Mouse (Mus musculus) CH12.LX (cell line): Measurements from ENCODE around the gene Serpind1. TPM values are rescaled to one million over a fixed set of nuclear protein-coding genes. Genes with fewer than 3 reads are reported as not detected.

ENCODE experiments used
- DNase-seq: peaks from one replicate; pipeline ENCODE4 v3.0.0-alpha.2; 2013; ENCODE audit errors: extremely low read depth
- H3K27ac ChIP-seq: 2 replicates; pipeline ENCODE4 v1.5.1; 2012; ENCODE audit warnings: low read depth, mild to moderate bottlenecking, control low read depth, moderate library complexity; ENCODE audit not compliant: insufficient read depth
- H3K27me3 ChIP-seq: replicated peaks from 2 replicates; pipeline ENCODE3; 2012; ENCODE audit warnings: inconsistent platforms
- H3K36me3 ChIP-seq, 2 experiments: replicated peaks in 1 of 2; 2 replicates each; pipeline versions ENCODE3 to v1.6.1; 2012; ENCODE audit warnings: inconsistent platforms in 1 of 2, low read length in 1 of 2, mild to moderate bottlenecking in 1 of 2, mixed read lengths in 1 of 2, moderate library complexity in 1 of 2; ENCODE audit not compliant: control insufficient read depth in 1 of 2, insufficient read depth in 1 of 2
- H3K4me1 ChIP-seq, 2 experiments: 2 replicates each; pipeline ENCODE4 v1.6.1; 2012; ENCODE audit warnings: inconsistent platforms in 1 of 2, moderate library complexity in 1 of 2; ENCODE audit not compliant: insufficient read depth in 2 of 2, control insufficient read depth in 1 of 2
- H3K4me2 ChIP-seq: 2 replicates; pipeline ENCODE4 v1.6.1; 2012; ENCODE audit warnings: low read depth, mild to moderate bottlenecking, control low read depth; ENCODE audit not compliant: poor library complexity, insufficient read depth, severe bottlenecking
- H3K4me3 ChIP-seq, 3 experiments: fragments of 150-350 bp in 1 of 3; sonication (generic) in 1 of 3; replicated peaks in 1 of 3; 2 replicates each; pipeline versions ENCODE3 to v1.5.1; 2011 to 2012; ENCODE audit warnings: low read depth in 2 of 3, low read length in 2 of 3, mild to moderate bottlenecking in 2 of 3, moderate library complexity in 2 of 3, control low read depth in 1 of 3, improper control_type of control experiment in 1 of 3, inconsistent platforms in 1 of 3, mixed read lengths in 1 of 3; ENCODE audit not compliant: poor library complexity in 1 of 3
- H3K79me2 ChIP-seq: replicated peaks from 2 replicates; pipeline ENCODE4 v1.6.1; 2012; ENCODE audit warnings: mild to moderate bottlenecking, moderate library complexity; ENCODE audit not compliant: control insufficient read depth, poor library complexity, insufficient read depth, severe bottlenecking; ENCODE audit errors: extremely low read depth
- H3K9ac ChIP-seq: 2 replicates; pipeline ENCODE4 v1.6.1; 2012; ENCODE audit warnings: low read depth, mild to moderate bottlenecking, control low read depth, moderate library complexity; ENCODE audit not compliant: insufficient read depth
- H3K9me3 ChIP-seq: replicated peaks from 2 replicates; pipeline ENCODE3; 2012; ENCODE audit warnings: low read length, inconsistent platforms, mixed read lengths
- BHLHE40 ChIP-seq: IDR thresholded peaks from 2 replicates; pipeline ENCODE4 v1.6.1; 2011; ENCODE audit warnings: mild to moderate bottlenecking, low read depth, low read length, improper control_type of control experiment
- CTCF ChIP-seq, 2 experiments: IDR thresholded peaks in 1 of 2; conservative IDR thresholded peaks in 1 of 2; 2 replicates each; pipeline ENCODE4 v1.5.1; 2011 to 2012; ENCODE audit warnings: low read depth in 2 of 2, low read length in 2 of 2, improper control_type of control experiment in 1 of 2, inconsistent platforms in 1 of 2, mild to moderate bottlenecking in 1 of 2, moderate library complexity in 1 of 2
- ELF1 ChIP-seq: IDR thresholded peaks from 2 replicates; pipeline ENCODE4 v1.6.1; 2014; ENCODE audit warnings: low read depth, mild to moderate bottlenecking, inconsistent platforms, low read length, improper control_type of control experiment
- EP300 ChIP-seq: IDR thresholded peaks from 2 replicates; pipeline ENCODE4 v1.6.1; 2011; ENCODE audit warnings: low read length, improper control_type of control experiment
- ETS1 ChIP-seq: conservative IDR thresholded peaks from 2 replicates; pipeline ENCODE4 v1.6.1; 2012; ENCODE audit warnings: low read depth, mild to moderate bottlenecking, inconsistent platforms, low read length, improper control_type of control experiment, moderate library complexity
- GABPA ChIP-seq: IDR thresholded peaks from 2 replicates; pipeline ENCODE4 v1.6.1; 2012; ENCODE audit warnings: low read depth, low read length, improper control_type of control experiment, inconsistent platforms; ENCODE audit not compliant: insufficient replicate concordance
- HCFC1 ChIP-seq: IDR thresholded peaks from 2 replicates; pipeline ENCODE4 v1.6.1; 2012; ENCODE audit warnings: low read depth, mild to moderate bottlenecking, inconsistent platforms, low read length, improper control_type of control experiment
- IRF4 ChIP-seq: IDR thresholded peaks from 2 replicates; pipeline ENCODE4 v1.6.1; 2014; ENCODE audit warnings: low read depth, mild to moderate bottlenecking, inconsistent platforms, low read length, improper control_type of control experiment
- JUND ChIP-seq: conservative IDR thresholded peaks from 2 replicates; pipeline ENCODE4 v1.6.1; 2011; ENCODE audit warnings: low read depth, low read length, improper control_type of control experiment
- KAT2A ChIP-seq: IDR thresholded peaks from 2 replicates; pipeline ENCODE4 v1.6.1; 2012; ENCODE audit warnings: low read length, improper control_type of control experiment, inconsistent platforms; ENCODE audit not compliant: insufficient replicate concordance
- MAX ChIP-seq: IDR thresholded peaks from 2 replicates; pipeline ENCODE4 v1.6.1; 2011; ENCODE audit warnings: low read length, improper control_type of control experiment
- MAZ ChIP-seq: IDR thresholded peaks from 2 replicates; pipeline ENCODE4 v1.6.1; 2012; ENCODE audit warnings: low read depth, mild to moderate bottlenecking, inconsistent platforms, low read length, improper control_type of control experiment, moderate library complexity
- MEF2A ChIP-seq: IDR thresholded peaks from 2 replicates; pipeline ENCODE4 v1.6.1; 2014; ENCODE audit warnings: low read depth, mild to moderate bottlenecking, inconsistent platforms, low read length, improper control_type of control experiment, borderline replicate concordance
- MXI1 ChIP-seq: IDR thresholded peaks from 2 replicates; pipeline ENCODE4 v1.6.1; 2011; ENCODE audit warnings: mild to moderate bottlenecking, low read depth, low read length, improper control_type of control experiment
- NRF1 ChIP-seq: IDR thresholded peaks from 2 replicates; pipeline ENCODE4 v1.6.1; 2014; ENCODE audit warnings: low read depth, mild to moderate bottlenecking, inconsistent platforms, low read length, improper control_type of control experiment, moderate library complexity
- POLR2A ChIP-seq: IDR thresholded peaks from 2 replicates; pipeline ENCODE4 v1.6.1; 2011; ENCODE audit warnings: low read depth, mild to moderate bottlenecking, improper control_type of control experiment, low read length
- RCOR1 ChIP-seq: conservative IDR thresholded peaks from 2 replicates; pipeline ENCODE4 v1.6.1; 2012; ENCODE audit warnings: low read depth, mild to moderate bottlenecking, inconsistent platforms, low read length, improper control_type of control experiment
- SMC3 ChIP-seq: IDR thresholded peaks from 2 replicates; pipeline ENCODE4 v1.6.1; 2011; ENCODE audit warnings: low read depth, low read length, improper control_type of control experiment
- UBTF ChIP-seq: IDR thresholded peaks from 2 replicates; pipeline ENCODE4 v1.6.1; 2012; ENCODE audit warnings: low read depth, mild to moderate bottlenecking, inconsistent platforms, low read length, improper control_type of control experiment, moderate library complexity
- USF1 ChIP-seq: IDR thresholded peaks from 2 replicates; pipeline ENCODE4 v1.6.1; 2014; ENCODE audit warnings: low read depth, mild to moderate bottlenecking, inconsistent platforms, low read length, improper control_type of control experiment
- USF2 ChIP-seq: conservative IDR thresholded peaks from 2 replicates; pipeline ENCODE4 v1.6.1; 2011; ENCODE audit warnings: low read depth, low read length, improper control_type of control experiment
- ZC3H11A ChIP-seq: IDR thresholded peaks from 2 replicates; pipeline ENCODE4 v1.6.1; 2012; ENCODE audit warnings: low read depth, mild to moderate bottlenecking, inconsistent platforms, low read length, improper control_type of control experiment
- ZKSCAN1 ChIP-seq: IDR thresholded peaks from 2 replicates; pipeline ENCODE4 v1.6.1; 2012; ENCODE audit warnings: low read depth, inconsistent platforms, low read length, improper control_type of control experiment, borderline replicate concordance
- ZMIZ1 ChIP-seq: IDR thresholded peaks from 2 replicates; pipeline ENCODE4 v1.6.1; 2012; ENCODE audit warnings: low read depth, mild to moderate bottlenecking, inconsistent platforms, low read length, improper control_type of control experiment
- dilution Hi-C: fragments of 300-500 bp; cut with MboI; formaldehyde crosslinking; loops from 2 replicates; pipeline ENCODE4 v1.14.3; 2020; ENCODE audit warnings: low sequenced_read_pairs; ENCODE audit not compliant: extremely low pct_unique_long_range_greater_than_20kb, extremely low pct_ligation_motif_present
- in situ Hi-C: fragments of 300-500 bp; cut with MboI; formaldehyde crosslinking; loops from 3 replicates; pipeline ENCODE4 v1.14.3; 2019; ENCODE audit warnings: low sequenced_read_pairs, low pct_ligation_motif_present, low pct_unique_long_range_greater_than_20kb, mixed read lengths
- polyA plus RNA-seq: library from polyadenylated mRNA; unstranded; fragments of >175 nt; gene quantifications from 2 replicates; pipeline ENCODE4 v1.2.1, GENCODE M21; 2012; ENCODE audit warnings: low read depth; ENCODE audit not compliant: insufficient read length
- total RNA-seq, 2 experiments: library from RNA; depleted of rRNA; stranded (reverse); fragments of 300-350 nt in 1 of 2; fragments of >200 nt in 1 of 2; gene quantifications; 2 replicates each; pipeline ENCODE4 v1.2.3; 2012 to 2014

The Serpind1 gene
- total and polyA plus RNA-seq, 3 experiments, result 6.8 to 15.6 (median 13.9) TPM

- Histone ChIP-seq H3K27me3 (no peaks in the 10 kb centered on the region), H3K4me1 (no peaks in the 10 kb centered on the region), H3K4me2 (no peak overlapping the region), H3K9me3 (no peaks in the 10 kb centered on the region), H3K4me3 (no peak overlapping the region), H3K9ac (no peak overlapping the region), H3K27ac (no peak overlapping the region), H3K36me3 (peaks cover 64 to 83% of the 10 kb centered on the region in 2 experiments), H3K79me2 (no peaks in the 10 kb centered on the region)
- in situ Hi-C loops (no loop called here), dilution Hi-C loops (no loop called here)
- no peak for DNase-seq
- no peak for TF ChIP-seq UBTF
- no peak for TF ChIP-seq CTCF (conservative IDR thresholded peaks at IDR 0.05 in 1 of 2, IDR thresholded peaks at IDR 0.05 in 1 of 2; ENCODE audit: low read depth in 2 of 2, low read length in 2 of 2)
- no peak for TF ChIP-seq KAT2A
- TF ChIP-seq GABPA, result no peak
- TF ChIP-seq BHLHE40, result no peak
- no peak for TF ChIP-seq NRF1
- TF ChIP-seq ZMIZ1, result no peak
- no peak for TF ChIP-seq IRF4
- no peak for TF ChIP-seq HCFC1
- TF ChIP-seq USF1, result no peak
Observed at GRCm38 (mm10) chr16:17356031-17356430, 24.9 kb downstream of the Serpind1 start.

DNA sequence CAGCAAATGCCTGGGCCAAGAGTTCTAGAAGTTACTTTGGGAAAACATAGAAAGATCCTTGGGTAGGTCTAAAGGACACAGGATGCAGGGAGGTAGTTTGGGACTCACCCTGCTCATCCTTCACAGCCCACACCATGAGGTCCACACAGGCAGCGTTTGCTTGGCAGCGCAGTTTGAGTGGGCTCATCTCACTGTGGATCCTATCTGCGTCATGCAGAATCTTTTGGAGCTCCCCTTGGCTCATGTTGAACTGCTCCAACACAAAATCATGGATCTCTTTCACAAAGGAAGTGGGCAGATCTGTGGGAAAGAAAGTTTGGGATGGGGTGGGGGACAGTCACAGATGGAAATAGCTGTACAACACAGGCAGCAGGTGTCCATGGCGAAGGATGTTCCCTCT, 27.6 kb downstream of the Serpind1 start:
- H3K9ac ChIP-seq, result no peak overlapping the region
- no peaks in the 10 kb centered on the region for H3K27me3 ChIP-seq
- H3K4me1 ChIP-seq, result no peaks in the 10 kb centered on the region
- no peak for DNase-seq
- no peak for TF ChIP-seq ETS1
- TF ChIP-seq ELF1, result no peak
- no peak for TF ChIP-seq USF2
- TF ChIP-seq ZKSCAN1, result no peak
- TF ChIP-seq MEF2A, result no peak
- no peak for TF ChIP-seq MAX
- TF ChIP-seq NRF1, result no peak
- no peak for TF ChIP-seq MAZ
- TF ChIP-seq SMC3, result no peak
- TF ChIP-seq POLR2A, result no peak
- TF ChIP-seq RCOR1, result no peak
- no peak for TF ChIP-seq ZC3H11A
- no peak for TF ChIP-seq CTCF (conservative IDR thresholded peaks at IDR 0.05 in 1 of 2, IDR thresholded peaks at IDR 0.05 in 1 of 2; ENCODE audit: low read depth in 2 of 2, low read length in 2 of 2)
- no peak for TF ChIP-seq MXI1
- TF ChIP-seq BHLHE40, result no peak
- no peak for TF ChIP-seq JUND
- TF ChIP-seq ZMIZ1, result no peak
- TF ChIP-seq EP300, result no peak
- no peak for TF ChIP-seq UBTF
- no peaks in the 10 kb centered on the region for H3K79me2 ChIP-seq
- no peaks in the 10 kb centered on the region for H3K9me3 ChIP-seq
- H3K4me2 ChIP-seq, result no peak overlapping the region
- dilution Hi-C loops (no loop called here), in situ Hi-C loops (no loop called here)
- H3K4me3 ChIP-seq, result no peak overlapping the region
- H3K27ac ChIP-seq, result no peak overlapping the region
- H3K36me3 ChIP-seq, result peaks cover 56 to 78% of the 10 kb centered on the region in 2 experiments
